Mouse (Mus musculus): ENCODE data around the gene Gm45234. TPM values are rescaled to one million over a fixed set of nuclear protein-coding genes. Genes with fewer than 3 reads are reported as not detected.

Gm45234 gene
- polyA plus RNA-seq, 2 experiments, result not detected

DNA sequence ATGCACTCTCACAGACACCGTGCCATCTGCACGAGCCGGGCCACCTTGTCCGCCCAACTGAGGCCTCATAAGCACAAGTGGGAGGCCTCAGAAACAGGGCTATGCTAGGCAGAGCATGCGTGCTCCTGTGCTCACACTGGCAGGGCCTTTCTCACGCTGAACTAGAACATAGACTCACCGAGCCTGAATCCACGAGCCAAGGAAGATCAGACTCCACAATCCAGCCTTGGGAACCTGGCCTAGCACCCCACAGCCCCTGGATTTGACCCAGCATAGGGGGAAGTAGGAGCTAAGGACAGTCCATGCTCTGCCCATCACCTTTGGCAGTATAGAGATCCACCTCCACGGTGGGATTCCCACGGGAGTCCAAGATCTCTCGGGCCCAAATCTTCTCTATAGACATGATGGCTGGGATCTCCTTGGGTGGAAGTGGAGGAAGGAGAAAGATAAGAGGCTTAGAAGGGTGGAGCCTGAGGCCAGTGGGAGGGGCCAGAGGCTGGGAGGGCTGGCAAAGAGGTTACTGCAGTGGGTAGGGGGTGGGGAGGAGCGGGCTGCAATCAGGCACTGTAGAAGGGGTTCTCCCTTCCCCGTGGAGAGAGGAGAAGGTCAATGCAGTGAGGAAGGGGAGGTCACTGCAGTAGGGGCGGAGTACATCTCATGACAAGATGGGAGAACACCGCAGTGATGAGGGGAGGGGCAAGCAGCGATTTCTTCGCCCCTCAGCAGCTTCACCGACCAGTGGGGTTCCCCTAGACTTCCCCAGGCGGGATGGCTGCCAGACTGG is 12.3 kb upstream of the Gm45234 start:
- Histone ChIP-seq H3K36me3 (replicated peaks; ENCODE audit: control insufficient read depth, insufficient read depth, low read depth) (no peaks in the 10 kb centered on the region), H3K27ac (no peak overlapping the region), H3K4me3 (ENCODE audit: insufficient read depth in 1 of 2, low read depth in 2 of 2, low read length in 2 of 2) (no peak overlapping the region), H3K27me3 (ENCODE audit: control insufficient read depth, insufficient read depth, low read length) (peaks cover 30% of the 10 kb centered on the region), H3K9ac (replicated peaks) (no peak overlapping the region), H3K9me3 (ENCODE audit: control insufficient read depth, low read length) (no peaks in the 10 kb centered on the region), H3K4me2 (ENCODE audit: low read depth) (peak overlapping the region; percentile 52), H3K4me1 (replicated peaks; ENCODE audit: control insufficient read depth in 2 of 2, insufficient read depth in 2 of 2, low read length in 1 of 2) (peaks cover 0 to 8% of the 10 kb centered on the region in 2 experiments; a peak in 2 of 4 replicates)
- no peak for TF ChIP-seq EP300 (IDR thresholded peaks at IDR 0.05; ENCODE audit: low read depth)
- TF ChIP-seq CTCF (IDR thresholded peaks at IDR 0.05; ENCODE audit: low read depth), result no peak
- no peak for DNase-seq (ENCODE audit: low read depth in 3 of 3, low spot score in 3 of 3)
- WGBS (ENCODE audit: insufficient replicate concordance), result 23% methylated on average over 19 of the region's 19 CpGs
- ATAC-seq (ENCODE audit: insufficient read depth), result 0 out of 2 replicates have a peak, but pooled peaks have one; percentile 36

DNA sequence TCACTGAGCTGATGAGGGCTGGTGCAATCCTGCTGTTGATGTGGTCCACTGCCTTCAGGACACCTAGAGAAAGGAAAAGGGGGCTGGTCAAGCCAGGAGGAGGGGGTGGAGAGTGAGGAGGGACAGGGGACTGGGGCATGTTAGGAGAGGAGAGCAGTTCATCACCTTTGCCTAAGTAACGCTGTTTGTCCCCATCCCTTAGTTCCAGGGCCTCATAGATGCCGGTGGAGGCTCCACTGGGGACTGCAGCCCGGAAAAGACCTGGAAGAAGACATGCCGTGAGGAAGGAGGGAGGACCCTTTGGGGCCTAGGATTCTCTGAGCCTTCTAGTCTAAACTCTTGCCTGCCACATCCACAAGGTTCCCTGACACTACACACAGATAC is 11.7 kb upstream of the Gm45234 start:
- DNase-seq (ENCODE audit: low read depth in 3 of 3, low spot score in 3 of 3), result no peak
- TF ChIP-seq CTCF (IDR thresholded peaks at IDR 0.05; ENCODE audit: low read depth), result no peak
- no peak for TF ChIP-seq EP300 (IDR thresholded peaks at IDR 0.05; ENCODE audit: low read depth)
- no peak overlapping the region for H3K4me2 ChIP-seq (ENCODE audit: low read depth)

DNA sequence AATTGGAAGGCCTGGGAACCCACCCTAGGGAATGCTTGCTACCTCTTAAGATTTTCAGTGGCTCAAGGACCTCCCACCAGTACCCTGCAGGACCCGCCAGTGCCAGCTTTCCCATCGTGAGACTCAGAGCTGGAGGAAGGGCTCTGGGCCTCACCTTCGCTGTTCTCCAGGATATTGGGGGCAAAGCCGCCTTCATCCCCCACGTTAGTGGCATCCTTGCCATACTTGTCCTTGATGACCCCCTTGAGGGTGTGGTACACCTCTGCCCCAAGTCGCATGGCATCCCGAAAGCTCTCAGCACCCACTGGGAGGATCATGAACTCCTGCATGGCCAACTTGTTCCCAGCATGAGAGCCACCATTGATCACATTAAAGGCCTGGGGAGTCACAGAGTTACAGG is 10.1 kb upstream of the Gm45234 start:
- Histone ChIP-seq H3K4me3 (ENCODE audit: insufficient read depth in 1 of 2, low read depth in 2 of 2, low read length in 2 of 2) (no peak overlapping the region), H3K4me2 (ENCODE audit: low read depth) (no peak overlapping the region), H3K4me1 (replicated peaks; ENCODE audit: control insufficient read depth in 2 of 2, insufficient read depth in 2 of 2, low read length in 1 of 2) (peaks cover 0 to 8% of the 10 kb centered on the region in 2 experiments; a peak in 2 of 4 replicates), H3K9me3 (ENCODE audit: control insufficient read depth, low read length) (no peaks in the 10 kb centered on the region), H3K9ac (replicated peaks) (no peak overlapping the region), H3K27me3 (ENCODE audit: control insufficient read depth, insufficient read depth, low read length) (peaks cover 30% of the 10 kb centered on the region), H3K27ac (no peak overlapping the region), H3K36me3 (replicated peaks; ENCODE audit: control insufficient read depth, insufficient read depth, low read depth) (no peaks in the 10 kb centered on the region)
- DNase-seq (ENCODE audit: low read depth in 3 of 3, low spot score in 3 of 3) (no peak), ATAC-seq (ENCODE audit: insufficient read depth) (no peak)
- 65% methylated on average over 7 of the region's 7 CpGs for whole genome bisulfite sequencing (ENCODE audit: insufficient replicate concordance)
- TF ChIP-seq EP300 (IDR thresholded peaks at IDR 0.05; ENCODE audit: low read depth), result no peak
- no peak for TF ChIP-seq CTCF (IDR thresholded peaks at IDR 0.05; ENCODE audit: low read depth)

More for the DNA sequence above, 11.7 kb upstream of the Gm45234 start:
- H3K36me3 ChIP-seq (replicated peaks; ENCODE audit: control insufficient read depth, insufficient read depth, low read depth), result no peaks in the 10 kb centered on the region
- H3K27ac ChIP-seq, result no peak overlapping the region
- no peak for ATAC-seq (ENCODE audit: insufficient read depth)
- no peaks in the 10 kb centered on the region for H3K9me3 ChIP-seq (ENCODE audit: control insufficient read depth, low read length)
- no peak overlapping the region for H3K4me3 ChIP-seq (ENCODE audit: insufficient read depth in 1 of 2, low read depth in 2 of 2, low read length in 2 of 2)
- H3K4me1 ChIP-seq (replicated peaks; ENCODE audit: control insufficient read depth in 2 of 2, insufficient read depth in 2 of 2, low read length in 1 of 2), result peaks cover 0 to 8% of the 10 kb centered on the region in 2 experiments; a peak in 2 of 4 replicates
- no peak overlapping the region for H3K9ac ChIP-seq (replicated peaks)
- peaks cover 30% of the 10 kb centered on the region for H3K27me3 ChIP-seq (ENCODE audit: control insufficient read depth, insufficient read depth, low read length)
- 68% methylated on average over 4 of the region's 4 CpGs for WGBS (ENCODE audit: insufficient replicate concordance)

DNA sequence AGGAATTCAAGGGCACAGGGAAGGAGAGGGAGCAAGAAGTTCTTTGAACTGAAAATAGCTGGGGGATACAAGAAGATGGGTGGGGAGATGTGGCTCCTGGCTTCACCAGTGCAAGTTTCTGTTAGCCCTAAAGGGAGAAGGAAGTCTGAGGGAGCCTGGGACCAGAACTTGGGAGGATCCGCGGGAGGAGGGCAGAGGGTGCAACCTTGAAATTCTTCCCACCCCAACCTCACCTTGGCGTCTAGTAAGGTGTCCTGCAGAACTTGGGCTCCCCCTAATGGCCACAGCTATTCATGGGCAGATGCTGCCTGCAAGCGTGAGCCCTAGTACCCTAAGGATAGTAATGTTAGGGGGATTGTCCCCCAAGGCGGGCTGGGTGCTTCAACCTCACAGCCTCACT is 3.4 kb upstream of the Gm45234 start:
- Histone ChIP-seq H3K4me1 (replicated peaks; ENCODE audit: control insufficient read depth in 2 of 2, insufficient read depth in 2 of 2, low read length in 1 of 2) (peaks cover 0 to 2% of the 10 kb centered on the region in 2 experiments; a peak in 2 of 4 replicates), H3K36me3 (replicated peaks; ENCODE audit: control insufficient read depth, insufficient read depth, low read depth) (no peaks in the 10 kb centered on the region), H3K4me2 (ENCODE audit: low read depth) (peak overlapping the region; percentile 8; the same call in 1 of the 2 replicates), H3K9me3 (ENCODE audit: control insufficient read depth, low read length) (no peaks in the 10 kb centered on the region), H3K27ac (no peak overlapping the region), H3K4me3 (ENCODE audit: insufficient read depth in 1 of 2, low read depth in 2 of 2, low read length in 2 of 2) (no peak overlapping the region), H3K9ac (replicated peaks) (no peak overlapping the region), H3K27me3 (ENCODE audit: control insufficient read depth, insufficient read depth, low read length) (peaks cover 37% of the 10 kb centered on the region)
- no peak for ATAC-seq (ENCODE audit: insufficient read depth)
- 0% methylated on average over 5 of the region's 5 CpGs for WGBS (ENCODE audit: insufficient replicate concordance)
- TF ChIP-seq CTCF (IDR thresholded peaks at IDR 0.05; ENCODE audit: low read depth) (peak; percentile 96), EP300 (IDR thresholded peaks at IDR 0.05; ENCODE audit: low read depth) (no peak)
- DNase-seq (ENCODE audit: low read depth in 3 of 3, low spot score in 3 of 3), result peak; percentile 59 to 62 (median 61)

DNA sequence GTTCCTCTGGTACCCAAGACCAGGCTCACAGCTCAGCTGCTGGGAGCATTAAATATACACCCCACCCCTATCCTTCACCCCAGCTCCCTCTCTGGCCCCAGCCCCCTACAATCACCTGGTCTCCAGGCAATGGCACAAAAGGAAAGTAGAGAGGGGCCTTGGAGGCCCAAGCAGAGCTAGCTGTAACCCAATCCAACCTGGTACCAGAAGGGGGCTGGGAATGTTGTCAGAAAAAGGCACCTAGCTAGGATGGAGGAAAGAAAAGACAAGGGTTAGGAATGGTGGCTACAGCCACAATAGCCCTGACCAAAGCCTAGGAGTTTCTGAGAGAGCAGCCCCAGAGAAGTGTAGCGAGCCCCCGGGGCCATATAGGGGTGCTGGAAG is 3.0 kb upstream of the Gm45234 start:
- ATAC-seq (ENCODE audit: insufficient read depth) (no peak), DNase-seq (ENCODE audit: low read depth in 3 of 3, low spot score in 3 of 3) (no peak)
- H3K27ac ChIP-seq, result no peak overlapping the region
- no peak overlapping the region for H3K4me3 ChIP-seq (ENCODE audit: insufficient read depth in 1 of 2, low read depth in 2 of 2, low read length in 2 of 2)
- H3K27me3 ChIP-seq (ENCODE audit: control insufficient read depth, insufficient read depth, low read length), result peaks cover 37% of the 10 kb centered on the region
- H3K9me3 ChIP-seq (ENCODE audit: control insufficient read depth, low read length), result no peaks in the 10 kb centered on the region
- no peak for TF ChIP-seq CTCF (IDR thresholded peaks at IDR 0.05; ENCODE audit: low read depth)
- TF ChIP-seq EP300 (IDR thresholded peaks at IDR 0.05; ENCODE audit: low read depth), result no peak
- H3K36me3 ChIP-seq (replicated peaks; ENCODE audit: control insufficient read depth, insufficient read depth, low read depth), result no peaks in the 10 kb centered on the region
- no peak overlapping the region for H3K9ac ChIP-seq (replicated peaks)
- peaks cover 0 to 3% of the 10 kb centered on the region in 2 experiments; a peak in 2 of 4 replicates for H3K4me1 ChIP-seq (replicated peaks; ENCODE audit: control insufficient read depth in 2 of 2, insufficient read depth in 2 of 2, low read length in 1 of 2)
- 32% methylated on average over 2 of the region's 2 CpGs for WGBS (ENCODE audit: insufficient replicate concordance)
- H3K4me2 ChIP-seq (ENCODE audit: low read depth), result peak overlapping the region; percentile 8; the same call in 1 of the 2 replicates

All from liver, embryonic 14.5 days (tissue).